Mouse (Mus musculus) liver, postnatal 0 days (tissue): Measurements from ENCODE around the gene Serpine1. TPM values are rescaled to one million over a fixed set of nuclear protein-coding genes. Genes with fewer than 3 reads are reported as not detected.

ENCODE experiments used
- ATAC-seq: fragments of 200-750 bp; cut with Nextera tagmentation; 2 replicates; pipeline ENCODE4 v1.8.0; 2017; ENCODE audit warnings: mild to moderate bottlenecking, moderate library complexity
- DNase-seq: peaks from one replicate; pipeline ENCODE4 v3.0.0-alpha.2; 2016
- H3K27ac ChIP-seq: fragments of 300-500 bp; sonication (generic); 2 replicates; pipeline ENCODE4 v1.5.1; 2014; ENCODE audit warnings: antibody characterized with exemption, moderate library complexity, mild to moderate bottlenecking, low read depth
- H3K27me3 ChIP-seq: fragments of 300-500 bp; sonication (generic); 2 replicates; pipeline ENCODE4 v1.6.1; 2014; ENCODE audit warnings: low read length, control low read depth, mixed read lengths; ENCODE audit not compliant: insufficient read depth
- H3K36me3 ChIP-seq: fragments of 300-500 bp; sonication (generic); replicated peaks from 2 replicates; pipeline ENCODE4 v1.6.1; 2014; ENCODE audit warnings: mild to moderate bottlenecking, control low read depth, low read length, moderate library complexity, mixed read lengths; ENCODE audit not compliant: insufficient read depth
- H3K4me1 ChIP-seq: fragments of 300-500 bp; sonication (generic); 2 replicates; pipeline ENCODE4 v1.6.1; 2014; ENCODE audit warnings: antibody characterized with exemption, mild to moderate bottlenecking, control low read depth; ENCODE audit not compliant: insufficient read depth
- H3K4me2 ChIP-seq: fragments of 300-500 bp; sonication (generic); 2 replicates; pipeline ENCODE4 v1.6.1; 2014; ENCODE audit warnings: low read depth, mild to moderate bottlenecking, low read length, moderate library complexity, mixed read lengths
- H3K4me3 ChIP-seq: fragments of 300-500 bp; sonication (generic); 2 replicates; pipeline ENCODE4 v1.5.1; 2014; ENCODE audit warnings: low read depth, low read length
- H3K9ac ChIP-seq: fragments of 300-500 bp; sonication (generic); replicated peaks from 2 replicates; pipeline ENCODE4 v1.6.1; 2014; ENCODE audit warnings: mild to moderate bottlenecking, moderate library complexity
- H3K9me3 ChIP-seq: fragments of 300-500 bp; sonication (generic); 2 replicates; pipeline ENCODE4 v1.6.1; 2016; ENCODE audit warnings: mild to moderate bottlenecking, control low read depth, low read length, mixed read lengths
- CTCF ChIP-seq: sonication (generic); IDR thresholded peaks from 2 replicates; pipeline ENCODE4 v1.5.1; 2016; ENCODE audit warnings: antibody characterized with exemption, low read depth
- EP300 ChIP-seq: IDR thresholded peaks from 2 replicates; pipeline ENCODE4 v1.6.1; 2016; ENCODE audit warnings: antibody characterized with exemption, low read depth, mild to moderate bottlenecking
- WGBS: fragments of 180-500 bp; shearing (Covaris S2); extraction: QIAGEN DNeasy Blood & Tissue Kit; methylation state at CpG from one replicate; pipeline ENCODE4 v1.1.7; 2014; ENCODE audit not compliant: insufficient replicate concordance; 5-methylcytosine and 5-hydroxymethylcytosine counted together
- polyA plus RNA-seq: library from polyadenylated mRNA; unstranded; fragments of >200 nt; fragmentation: Nextera tagmentation; extraction: Ambion mirVana; gene quantifications from 2 replicates; pipeline ENCODE4 v1.2.1, GENCODE M21; 2015

Gene Serpine1
- polyA plus RNA-seq, 1 experiment from 2014 or later = 0.23 TPM

DNA sequence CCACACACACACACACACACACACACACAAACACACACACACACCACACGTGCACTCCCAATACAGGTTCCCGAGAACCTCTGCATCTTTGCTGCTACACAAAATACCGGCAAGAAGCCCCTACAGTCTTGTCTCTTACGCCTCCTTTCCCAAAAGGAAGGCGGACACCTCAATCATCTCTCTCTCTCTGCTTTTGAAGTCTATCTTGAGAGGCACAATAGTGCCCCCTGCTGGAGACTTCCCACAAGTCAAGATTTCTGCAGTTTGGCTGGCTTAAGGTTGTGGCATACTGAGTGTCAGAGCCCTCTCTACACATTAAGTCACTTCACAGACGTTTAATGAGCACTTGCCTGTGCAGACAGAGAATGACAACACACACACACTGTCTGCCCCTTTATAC lies 35.0 kb upstream of the Serpine1 start:
- Histone ChIP-seq H3K4me1 (peaks cover 42% of the 10 kb centered on the region), H3K9me3 (peaks cover 8% of the 10 kb centered on the region; the same call in 1 of the 2 replicates), H3K4me3 (no peak overlapping the region), H3K9ac (no peak overlapping the region; the same call in 1 of the 2 replicates), H3K27ac (no peak overlapping the region), H3K36me3 (peaks cover 9% of the 10 kb centered on the region; the same call in 1 of the 2 replicates), H3K27me3 (no peaks in the 10 kb centered on the region), H3K4me2 (no peak overlapping the region)
- no peak for TF ChIP-seq EP300
- peak; percentile 94 for TF ChIP-seq CTCF
- 10% methylated on average over 6 of the region's 6 CpGs for WGBS
- 0 out of 2 replicates have a peak, but pooled peaks have one; percentile 9 for ATAC-seq
- DNase-seq = peak; percentile 87

DNA sequence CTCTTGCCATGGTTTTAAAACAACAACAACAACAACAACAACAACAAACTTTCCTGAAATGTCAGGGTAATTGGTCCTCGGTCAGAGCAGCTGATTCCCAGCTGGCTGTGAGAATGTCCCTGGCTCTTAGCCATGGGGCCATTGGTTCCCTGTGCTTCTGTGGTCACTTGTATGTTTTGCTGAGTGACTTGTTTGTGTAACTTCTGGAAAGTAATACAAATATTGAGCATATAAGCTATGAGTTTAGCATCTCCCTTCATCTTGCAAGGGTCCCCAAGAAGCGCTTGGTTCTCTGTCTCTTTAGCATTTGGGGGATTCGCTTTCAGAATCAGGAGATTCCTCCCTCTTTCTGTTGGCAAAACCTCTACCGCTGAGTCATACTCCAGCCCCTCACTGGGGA lies 34.4 kb upstream of the Serpine1 start:
- TF ChIP-seq EP300 = no peak
- TF ChIP-seq CTCF = no peak
- peaks cover 45% of the 10 kb centered on the region for H3K4me1 ChIP-seq
- WGBS = 66% methylated on average over 4 of the region's 4 CpGs
- H3K36me3 ChIP-seq = peaks cover 6% of the 10 kb centered on the region; the same call in 1 of the 2 replicates
- DNase-seq (no peak), ATAC-seq (no peak)
- H3K4me3 ChIP-seq = no peak overlapping the region
- H3K27me3 ChIP-seq = no peaks in the 10 kb centered on the region
- H3K27ac ChIP-seq = no peak overlapping the region
- no peak overlapping the region for H3K4me2 ChIP-seq
- peaks cover 8% of the 10 kb centered on the region; the same call in 1 of the 2 replicates for H3K9me3 ChIP-seq
- no peak overlapping the region for H3K9ac ChIP-seq

- H3K4me2 ChIP-seq = peak overlapping the region; percentile 52; the same call in 1 of the 2 replicates
- WGBS = 79% methylated on average over 2 of the region's 2 CpGs
- no peak for ATAC-seq
- H3K9me3 ChIP-seq = no peaks in the 10 kb centered on the region
- H3K4me1 ChIP-seq = peaks cover 47% of the 10 kb centered on the region
- H3K27me3 ChIP-seq = no peaks in the 10 kb centered on the region
- H3K9ac ChIP-seq = peak overlapping the region; percentile 18; the same call in 1 of the 2 replicates
- H3K36me3 ChIP-seq = no peaks in the 10 kb centered on the region
- DNase-seq = no peak
- no peak for TF ChIP-seq EP300
- peak; percentile 56 for TF ChIP-seq CTCF
- no peak overlapping the region for H3K4me3 ChIP-seq
- H3K27ac ChIP-seq = peak overlapping the region; percentile 96
Measured at GRCm38 (mm10) chr5:137103969-137104368, 31.9 kb upstream of the Serpine1 start.

GRCm38 (mm10) chr5:137102575-137103522 lies 30.8 kb upstream of the Serpine1 start:
- Histone ChIP-seq H3K4me2 (peak overlapping the region; percentile 52), H3K4me1 (peaks cover 55% of the 10 kb centered on the region), H3K27me3 (no peaks in the 10 kb centered on the region), H3K9me3 (no peaks in the 10 kb centered on the region), H3K4me3 (no peak overlapping the region), H3K27ac (peak overlapping the region; percentile 96), H3K9ac (peak overlapping the region; percentile 60), H3K36me3 (no peaks in the 10 kb centered on the region)
- peak; percentile 84 for DNase-seq
- 35% methylated on average over 28 of the region's 28 CpGs for WGBS
- TF ChIP-seq CTCF (no peak), EP300 (peak; percentile 93)
- ATAC-seq = peak; percentile 95

DNA sequence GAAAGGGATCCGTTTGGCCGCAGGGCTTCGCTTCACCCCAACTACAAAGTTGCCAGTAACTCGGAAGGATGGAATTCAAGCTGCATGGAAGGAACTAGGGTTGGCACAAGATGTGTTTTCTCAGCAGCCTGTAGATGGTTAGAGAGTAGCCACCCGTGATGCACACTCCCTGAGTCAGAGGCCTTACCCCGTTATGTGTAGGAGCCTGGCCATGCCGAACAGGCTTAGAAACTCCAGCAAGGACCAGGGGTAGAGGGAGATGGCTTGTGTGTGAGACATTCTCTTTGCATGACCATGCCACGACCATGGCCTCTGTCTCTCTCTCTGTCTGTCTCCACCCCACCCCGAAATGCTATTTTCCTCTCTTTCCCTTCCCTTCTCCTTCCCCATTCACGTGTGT lies 30.0 kb upstream of the Serpine1 start:
- 78% methylated on average over 10 of the region's 10 CpGs for WGBS

GRCm38 (mm10) chr5:137100660-137101059 lies 28.6 kb upstream of the Serpine1 start:
- WGBS = 56% methylated on average over 4 of the region's 4 CpGs
- no peaks in the 10 kb centered on the region for H3K36me3 ChIP-seq
- H3K9me3 ChIP-seq = no peaks in the 10 kb centered on the region
- no peaks in the 10 kb centered on the region for H3K27me3 ChIP-seq
- peak overlapping the region; percentile 6; the same call in 1 of the 2 replicates for H3K27ac ChIP-seq
- H3K4me1 ChIP-seq = peaks cover 46% of the 10 kb centered on the region
- TF ChIP-seq CTCF (no peak), EP300 (no peak)
- no peak for DNase-seq
- no peak for ATAC-seq
- H3K9ac ChIP-seq = no peak overlapping the region
- no peak overlapping the region for H3K4me3 ChIP-seq
- no peak overlapping the region for H3K4me2 ChIP-seq

More for the DNA sequence above, 30.0 kb upstream of the Serpine1 start:
- Histone ChIP-seq H3K4me1 (peaks cover 52% of the 10 kb centered on the region), H3K36me3 (no peaks in the 10 kb centered on the region), H3K27ac (peak overlapping the region; percentile 96), H3K9me3 (no peaks in the 10 kb centered on the region), H3K9ac (peak overlapping the region; percentile 60), H3K27me3 (no peaks in the 10 kb centered on the region), H3K4me3 (no peak overlapping the region), H3K4me2 (no peak overlapping the region)
- ATAC-seq (no peak), DNase-seq (no peak)
- TF ChIP-seq EP300 = no peak
- no peak for TF ChIP-seq CTCF
